Mouse (Mus musculus): Measurements from ENCODE around the gene Bbs9.

DNA sequence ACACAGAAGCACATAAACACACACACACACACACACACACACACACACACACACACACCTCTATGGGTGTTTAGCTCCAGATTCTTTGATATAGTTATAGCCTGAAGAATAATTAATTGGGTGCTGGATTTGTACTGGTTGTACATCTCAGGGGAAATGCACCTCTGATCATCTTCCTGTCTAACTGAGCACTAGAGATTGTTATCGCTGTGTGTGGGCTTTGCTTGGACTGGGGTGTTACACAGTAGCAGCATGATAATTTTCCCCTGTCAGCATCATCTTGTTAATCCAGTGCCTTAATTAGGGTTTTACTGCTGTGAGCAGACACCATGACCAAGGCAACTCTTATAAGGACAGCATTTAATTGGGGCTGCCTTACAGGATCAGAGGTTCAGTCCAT lies 175.3 kb downstream of the Bbs9 start:
- no peak for TF ChIP-seq POLR2A (IDR thresholded peaks at IDR 0.05; ENCODE audit: low read depth, low read length)
- no peak for TF ChIP-seq ZKSCAN1 (IDR thresholded peaks at IDR 0.05; ENCODE audit: borderline replicate concordance, low read depth, low read length)
- no peak for TF ChIP-seq CTCF (conservative IDR thresholded peaks at IDR 0.05 in 1 of 2, IDR thresholded peaks at IDR 0.05 in 1 of 2; ENCODE audit: low read depth in 2 of 2, low read length in 2 of 2)
- no peak for TF ChIP-seq UBTF (IDR thresholded peaks at IDR 0.05; ENCODE audit: low read depth, low read length)
